Comparison of ENCODE assay signal across 9 mouse cellular contexts in genomic region chr4:95353894-95354319, GRCm38 (mm10).
DNase-seq lines count a peak whose midpoint lies in the region; ATAC-seq and TF ChIP-seq lines count a peak whose summit lies in the region.
"Had no signal": no experiment of that assay in that cellular context is flagged by ENCODE, and none has a peak within 500 bp of the region (broad histone marks: within the 10 kb centered on the region; RNA-seq: fewer than 3 reads in every experiment).

No protein-coding gene starts in this region.

- H3K9ac ChIP-seq in hindbrain, embryonic 15.5 days, result no peak overlapping the region
- H3K9ac ChIP-seq in liver, adult 2 months (ENCODE audit: low read depth, low read length), result no peak overlapping the region
- H3K9ac ChIP-seq in neural tube, embryonic 12.5 days, result no peak overlapping the region
- H3K9ac ChIP-seq: midbrain, embryonic 12.5 days had no signal

- peak; percentile 86 for ATAC-seq in CD4-positive, CD25-positive, alpha-beta regulatory T cell, adult 4 months
- peak; percentile 85 for ATAC-seq in hindbrain, embryonic 15.5 days (ENCODE audit: low FRiP score, low read depth)
- 0 out of 2 replicates have a peak, but pooled peaks have one; percentile 29 for ATAC-seq in neural tube, embryonic 12.5 days (ENCODE audit: low FRiP score, low read depth)
- no peak for ATAC-seq in cerebellum, adult (ENCODE audit: insufficient number of reproducible peaks, low FRiP score, low TSS enrichment)

- 34% methylated on average over 7 of the region's 7 CpGs for WGBS in hindbrain, embryonic 15.5 days
- 77% methylated on average over 7 of the region's 7 CpGs for WGBS in liver, adult 2 months
- WGBS in neural tube, embryonic 12.5 days, result 32% methylated on average over 7 of the region's 7 CpGs

- H3K4me2 ChIP-seq in hindbrain, embryonic 15.5 days, result no peak overlapping the region
- no peak overlapping the region for H3K4me2 ChIP-seq in neural tube, embryonic 12.5 days (replicated peaks)
- H3K4me2 ChIP-seq: midbrain, embryonic 12.5 days had no signal

- 0 out of 2 replicates have a peak, but pooled peaks cover 7% of the 10 kb centered on the region for H3K4me1 ChIP-seq in hindbrain, embryonic 15.5 days (replicated peaks)
- H3K4me1 ChIP-seq in liver, adult 2 months (ENCODE audit: control insufficient read depth, insufficient read depth, low read length), result no peaks in the 10 kb centered on the region
- H3K4me1 ChIP-seq in neural tube, embryonic 12.5 days, result peaks cover 5% of the 10 kb centered on the region

- no peaks in the 10 kb centered on the region for H3K79me2 ChIP-seq in liver, adult 2 months (ENCODE audit: control insufficient read depth, insufficient read depth, low read length)

- intact Hi-C loops in gastrocnemius, postnatal 14 days (cut with DNase I; ENCODE audit: low total_unique reads), result no loop called here

- H3K4me3 ChIP-seq in hindbrain, embryonic 15.5 days, result no peak overlapping the region
- no peak overlapping the region for H3K4me3 ChIP-seq in liver, adult 2 months (ENCODE audit: insufficient read depth, low read depth, low read length)
- no peak overlapping the region for H3K4me3 ChIP-seq in neural tube, embryonic 12.5 days
- H3K4me3 ChIP-seq: midbrain, embryonic 12.5 days had no signal

- H3K36me3 ChIP-seq in hindbrain, embryonic 15.5 days, result no peaks in the 10 kb centered on the region
- H3K36me3 ChIP-seq in liver, adult 2 months (ENCODE audit: control insufficient read depth, insufficient read depth, low read length), result no peaks in the 10 kb centered on the region
- no peaks in the 10 kb centered on the region for H3K36me3 ChIP-seq in neural tube, embryonic 12.5 days
- H3K36me3 ChIP-seq: midbrain, embryonic 12.5 days had no signal

- TF ChIP-seq POLR2A in liver, adult 2 months (IDR thresholded peaks at IDR 0.05; ENCODE audit: extremely low read depth, insufficient read depth, low read length), result no peak

- H3K9me3 ChIP-seq in hindbrain, embryonic 15.5 days, result no peaks in the 10 kb centered on the region
- no peaks in the 10 kb centered on the region for H3K9me3 ChIP-seq in neural tube, embryonic 12.5 days
- H3K9me3 ChIP-seq: midbrain, embryonic 12.5 days had no signal

- H3K27ac ChIP-seq in hindbrain, embryonic 15.5 days (replicated peaks), result peak overlapping the region; percentile 29; the same call in 1 of the 2 replicates
- peak overlapping the region; percentile 48 for H3K27ac ChIP-seq in liver, adult 2 months (replicated peaks; ENCODE audit: insufficient read depth, low read depth, low read length)
- H3K27ac ChIP-seq in neural tube, embryonic 12.5 days, result no peak overlapping the region
- H3K27ac ChIP-seq: midbrain, embryonic 12.5 days had no signal

- TF ChIP-seq CTCF in liver, adult 2 months (IDR thresholded peaks at IDR 0.05; ENCODE audit: low read depth, low read length), result no peak

- no peaks in the 10 kb centered on the region for H3K27me3 ChIP-seq in hindbrain, embryonic 15.5 days
- no peaks in the 10 kb centered on the region for H3K27me3 ChIP-seq in liver, adult 2 months (ENCODE audit: control insufficient read depth, insufficient read depth, low read length)
- no peaks in the 10 kb centered on the region for H3K27me3 ChIP-seq in neural tube, embryonic 12.5 days (replicated peaks)

- DNase-seq in adrenal gland, adult 8-10 months, result peak; percentile 49
- DNase-seq in gastrocnemius, postnatal 14 days, result peak; percentile 37
- peak; percentile 19 for DNase-seq in liver, adult 2 months (ENCODE audit: extremely low read depth, low read depth, low spot score)
- DNase-seq in cerebellum, postnatal 4 days (ENCODE audit: low spot score in 2 of 2), result no peak

Comparison
In these comparisons a context has a peak if more than half of its experiments do, and no peak if none do; other contexts are left out.
1. DNase-seq: peak in adrenal gland, adult 8-10 months (single experiment), gastrocnemius, postnatal 14 days (single experiment) and liver, adult 2 months (single experiment); none in cerebellum, postnatal 4 days (0 of 2).